Mouse (Mus musculus): ENCODE data around the gene Cobl. TPM values are rescaled to one million over a fixed set of nuclear protein-coding genes. Genes with fewer than 3 reads are reported as not detected.

Cobl gene
- polyA plus RNA-seq, 1 experiment from 2014 or later: 28.7 TPM

DNA sequence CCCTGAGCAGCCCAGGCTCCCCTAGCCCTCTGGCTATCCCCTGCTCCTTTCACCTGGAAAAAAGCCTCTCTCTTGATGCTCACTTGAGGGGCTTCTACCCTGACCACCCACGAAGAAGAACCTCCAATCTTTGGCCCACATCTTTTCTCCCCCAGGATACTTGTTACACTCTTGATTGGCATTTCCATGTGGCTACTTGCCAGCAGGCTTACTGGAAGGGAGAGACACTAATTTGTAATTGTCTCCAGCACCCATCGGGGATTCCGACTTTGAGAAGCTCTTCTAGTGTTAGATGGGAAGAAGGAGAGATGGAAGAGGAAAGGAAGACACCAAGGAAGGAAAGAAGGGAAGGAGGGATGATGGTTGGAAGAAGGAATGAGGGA, 232.0 kb downstream of the Cobl start:
- Histone ChIP-seq H3K27ac (no peak overlapping the region), H3K4me2 (no peak overlapping the region)
- 71% methylated on average over 3 of the region's 3 CpGs for WGBS

DNA sequence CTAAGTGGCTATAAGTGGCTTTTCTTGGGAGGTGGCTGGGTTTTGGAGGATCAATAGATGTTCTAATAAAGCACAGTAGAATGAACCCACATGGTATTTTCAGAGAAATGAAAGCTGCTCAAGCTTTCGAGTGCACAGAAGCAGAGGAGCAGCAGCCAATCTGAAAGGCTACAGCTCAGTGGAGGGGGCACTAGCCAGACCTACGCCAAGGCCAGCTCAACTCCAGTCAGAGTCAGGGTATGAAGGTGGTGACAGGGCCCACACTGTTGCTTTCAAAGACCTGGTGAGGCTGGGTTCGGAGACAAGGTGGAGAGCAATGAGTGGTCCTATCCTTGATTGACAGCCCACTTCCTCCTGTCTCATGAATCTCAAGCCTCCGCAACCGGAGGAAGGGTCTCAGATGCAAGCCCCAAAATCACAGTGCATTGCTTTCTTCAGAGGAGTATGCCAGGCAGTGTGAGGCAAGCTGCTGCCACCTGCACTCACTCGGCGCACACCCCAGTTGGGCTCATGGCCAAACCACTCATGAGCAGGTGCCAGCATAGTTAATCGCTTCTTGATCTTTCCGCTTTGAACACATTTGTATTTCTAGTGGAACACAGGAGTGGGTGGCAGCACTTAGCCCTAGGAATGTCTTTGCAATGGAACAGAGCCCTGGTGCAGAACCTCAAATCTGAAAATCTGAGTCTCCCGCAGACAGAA, 232.6 kb downstream of the Cobl start:
- Histone ChIP-seq H3K4me1 (0 out of 2 replicates have a peak, but pooled peaks cover 5% of the 10 kb centered on the region), H3K36me3 (no peaks in the 10 kb centered on the region), H3K9me3 (no peaks in the 10 kb centered on the region), H3K4me2 (no peak overlapping the region), H3K27ac (no peak overlapping the region), H3K4me3 (no peak overlapping the region), H3K27me3 (no peaks in the 10 kb centered on the region), H3K9ac (no peak overlapping the region)
- ATAC-seq (ENCODE audit: insufficient number of reproducible peaks, low FRiP score, low TSS enrichment, low read depth): no peak
- WGBS: 80% methylated on average over 10 of the region's 10 CpGs

More for the DNA sequence above, 232.0 kb downstream of the Cobl start:
- 0 out of 2 replicates have a peak, but pooled peaks cover 5% of the 10 kb centered on the region for H3K4me1 ChIP-seq
- no peaks in the 10 kb centered on the region for H3K9me3 ChIP-seq
- no peaks in the 10 kb centered on the region for H3K27me3 ChIP-seq
- no peak overlapping the region for H3K4me3 ChIP-seq
- H3K36me3 ChIP-seq: no peaks in the 10 kb centered on the region
- H3K9ac ChIP-seq: no peak overlapping the region
- no peak for ATAC-seq (ENCODE audit: insufficient number of reproducible peaks, low FRiP score, low TSS enrichment, low read depth)

DNA sequence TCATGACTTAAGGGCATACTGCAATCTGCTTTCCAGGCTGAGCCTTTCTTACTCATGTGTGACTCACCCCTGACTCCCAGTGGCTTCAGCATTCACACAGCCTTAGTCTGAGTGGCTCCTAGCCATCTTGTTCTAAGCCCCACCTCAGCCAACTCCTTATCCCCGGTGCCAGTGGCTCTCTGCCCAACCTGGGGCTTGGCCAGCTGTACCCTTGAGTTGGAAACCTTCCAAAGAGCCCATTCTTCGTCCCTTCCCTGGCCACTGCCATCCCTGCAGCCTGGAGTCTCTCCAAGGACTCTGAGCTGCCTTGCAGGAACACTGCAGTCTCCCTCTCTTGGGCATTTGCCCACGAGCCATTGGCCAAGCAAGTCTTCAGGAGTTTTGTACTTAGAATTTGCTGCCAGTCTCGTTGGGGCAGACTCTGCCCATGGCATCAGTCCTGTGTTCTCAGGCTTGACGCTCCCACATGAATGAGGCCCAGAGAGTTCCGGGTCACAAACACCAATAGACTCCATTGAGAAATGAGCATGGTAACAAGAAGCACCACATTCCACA, 233.2 kb downstream of the Cobl start:
- no peak overlapping the region for H3K4me3 ChIP-seq
- H3K9ac ChIP-seq: no peak overlapping the region
- no peaks in the 10 kb centered on the region for H3K27me3 ChIP-seq
- H3K9me3 ChIP-seq: no peaks in the 10 kb centered on the region
- ATAC-seq (ENCODE audit: insufficient number of reproducible peaks, low FRiP score, low TSS enrichment, low read depth): no peak
- 0 out of 2 replicates have a peak, but pooled peaks cover 5% of the 10 kb centered on the region for H3K4me1 ChIP-seq
- H3K4me2 ChIP-seq: no peak overlapping the region
- no peaks in the 10 kb centered on the region for H3K36me3 ChIP-seq
- no peak overlapping the region for H3K27ac ChIP-seq
- 64% methylated on average over 6 of the region's 6 CpGs for WGBS

DNA sequence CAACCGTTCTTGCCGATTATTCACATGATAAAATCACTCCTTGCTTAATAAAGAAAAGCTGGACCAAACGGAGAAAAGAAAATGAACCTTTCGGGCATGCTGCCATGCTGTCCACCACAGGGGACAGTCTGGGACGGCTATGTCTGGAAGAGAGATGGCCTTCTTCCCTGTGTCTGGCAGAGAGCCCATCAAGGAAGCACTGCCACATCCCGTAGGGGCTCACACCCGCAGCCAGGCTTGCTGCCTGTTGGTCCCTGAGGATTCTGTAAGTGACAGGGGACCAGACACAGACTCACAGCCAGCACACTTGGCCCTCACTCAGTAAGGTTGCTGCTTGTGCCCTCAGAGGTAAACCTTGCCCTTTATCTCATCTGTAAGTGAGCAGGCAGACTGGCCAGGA, 235.3 kb downstream of the Cobl start:
- Histone ChIP-seq H3K27ac (no peak overlapping the region), H3K4me3 (no peak overlapping the region), H3K4me1 (0 out of 2 replicates have a peak, but pooled peaks cover 5% of the 10 kb centered on the region), H3K4me2 (no peak overlapping the region), H3K9ac (no peak overlapping the region), H3K27me3 (no peaks in the 10 kb centered on the region), H3K36me3 (no peaks in the 10 kb centered on the region), H3K9me3 (no peaks in the 10 kb centered on the region)
- 63% methylated on average over 7 of the region's 7 CpGs for WGBS
- ATAC-seq (ENCODE audit: insufficient number of reproducible peaks, low FRiP score, low TSS enrichment, low read depth): no peak

DNA sequence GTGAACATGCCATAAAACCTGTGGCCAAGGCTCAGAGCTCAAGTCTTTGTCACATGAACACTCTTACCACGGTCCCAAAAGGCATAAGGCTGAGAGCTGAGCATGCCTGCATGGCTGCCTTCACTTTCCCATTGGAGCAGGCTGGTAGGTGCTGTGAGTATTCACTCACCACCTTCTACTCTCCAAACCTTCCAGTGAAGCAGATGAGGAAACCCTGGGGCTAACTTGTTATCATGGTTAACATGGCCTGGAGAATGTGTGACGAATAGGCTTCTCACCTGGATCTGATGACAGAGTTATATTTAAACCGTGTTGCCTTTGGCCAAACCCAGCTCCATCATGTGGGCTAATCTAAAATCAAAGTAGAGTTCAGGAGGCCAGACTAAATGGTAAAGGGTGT, 237.4 kb downstream of the Cobl start:
- Histone ChIP-seq H3K4me2 (no peak overlapping the region), H3K27ac (no peak overlapping the region), H3K9me3 (no peaks in the 10 kb centered on the region), H3K4me3 (no peak overlapping the region), H3K27me3 (no peaks in the 10 kb centered on the region), H3K9ac (no peak overlapping the region), H3K4me1 (0 out of 2 replicates have a peak, but pooled peaks cover 4% of the 10 kb centered on the region), H3K36me3 (no peaks in the 10 kb centered on the region)
- WGBS: 74% methylated on average over 3 of the region's 3 CpGs
- no peak for ATAC-seq (ENCODE audit: insufficient number of reproducible peaks, low FRiP score, low TSS enrichment, low read depth)

DNA sequence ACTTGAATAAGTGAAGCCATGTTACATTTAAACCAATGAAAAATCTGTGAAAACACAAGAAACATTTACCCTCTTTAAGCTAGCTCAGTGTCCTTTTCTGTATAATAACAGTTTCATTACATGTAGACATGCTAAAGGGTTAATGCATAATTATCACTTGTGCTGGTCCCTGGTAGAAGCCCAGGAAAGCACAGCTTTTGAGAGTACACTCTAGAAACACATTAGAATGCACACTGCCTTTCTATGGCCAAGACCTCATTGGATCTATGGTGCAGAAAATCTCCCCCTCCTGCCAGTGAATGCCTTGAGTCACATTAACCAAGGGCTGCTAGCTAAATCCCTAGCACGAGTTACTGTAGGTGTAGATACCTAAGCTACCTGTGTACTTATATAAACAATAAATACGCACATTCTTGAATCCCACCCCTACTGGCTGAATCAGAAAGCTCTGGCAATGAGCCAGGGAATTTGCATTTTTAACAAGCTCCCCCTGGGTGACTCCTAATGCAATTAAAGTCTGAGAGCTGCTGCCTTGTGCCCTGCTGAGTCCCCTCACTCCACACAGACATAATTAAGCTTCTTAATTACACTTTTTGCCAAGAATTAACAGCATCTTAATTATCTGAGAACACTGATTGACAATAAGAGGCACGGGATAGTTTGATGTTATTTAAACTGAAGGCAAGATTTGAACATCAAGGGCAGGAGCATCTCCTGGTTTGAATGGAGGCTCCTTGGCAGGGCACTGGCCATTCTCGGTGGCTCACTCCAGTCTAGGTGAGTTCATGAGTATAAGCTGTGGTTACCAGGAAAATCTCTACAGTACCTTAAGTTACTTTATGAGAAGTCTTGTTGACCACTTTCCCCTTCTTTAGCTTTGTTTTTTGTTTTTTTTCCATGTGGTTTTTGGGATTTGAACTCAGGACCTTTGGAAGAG, 244.9 kb downstream of the Cobl start:
- no peak for ATAC-seq (ENCODE audit: insufficient number of reproducible peaks, low FRiP score, low TSS enrichment, low read depth)
- Histone ChIP-seq H3K9ac (no peak overlapping the region), H3K4me3 (no peak overlapping the region), H3K4me2 (no peak overlapping the region), H3K27me3 (no peaks in the 10 kb centered on the region), H3K27ac (no peak overlapping the region), H3K9me3 (no peaks in the 10 kb centered on the region), H3K4me1 (no peaks in the 10 kb centered on the region), H3K36me3 (no peaks in the 10 kb centered on the region)
- WGBS: 50% methylated on average over 4 of the region's 4 CpGs

DNA sequence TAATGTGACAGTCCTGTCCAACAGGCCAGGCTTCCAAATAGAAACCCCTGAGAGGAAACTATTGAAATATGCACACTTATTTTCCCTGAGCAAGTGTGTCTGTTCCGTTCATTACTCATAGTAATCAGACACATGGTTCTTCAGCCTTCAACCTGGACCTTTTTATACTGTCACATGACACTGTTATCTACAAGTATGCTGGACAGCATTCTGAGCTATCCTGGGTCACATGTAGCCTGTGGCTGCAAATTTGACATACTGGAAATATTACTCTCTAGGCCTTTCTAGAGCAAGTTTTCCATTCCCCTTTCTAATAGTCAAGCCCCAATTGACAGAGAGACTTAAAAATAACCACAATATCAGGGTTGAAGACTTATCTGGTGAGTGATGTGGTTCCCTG, 247.9 kb downstream of the Cobl start:
- H3K4me3 ChIP-seq: no peak overlapping the region
- no peaks in the 10 kb centered on the region for H3K36me3 ChIP-seq
- H3K27me3 ChIP-seq: no peaks in the 10 kb centered on the region
- 79% methylated on average over 1 of the region's 1 CpGs for WGBS
- H3K4me2 ChIP-seq: no peak overlapping the region
- no peaks in the 10 kb centered on the region for H3K4me1 ChIP-seq
- H3K9ac ChIP-seq: no peak overlapping the region
- no peaks in the 10 kb centered on the region for H3K9me3 ChIP-seq
- ATAC-seq (ENCODE audit: insufficient number of reproducible peaks, low FRiP score, low TSS enrichment, low read depth): no peak
- H3K27ac ChIP-seq: no peak overlapping the region

DNA sequence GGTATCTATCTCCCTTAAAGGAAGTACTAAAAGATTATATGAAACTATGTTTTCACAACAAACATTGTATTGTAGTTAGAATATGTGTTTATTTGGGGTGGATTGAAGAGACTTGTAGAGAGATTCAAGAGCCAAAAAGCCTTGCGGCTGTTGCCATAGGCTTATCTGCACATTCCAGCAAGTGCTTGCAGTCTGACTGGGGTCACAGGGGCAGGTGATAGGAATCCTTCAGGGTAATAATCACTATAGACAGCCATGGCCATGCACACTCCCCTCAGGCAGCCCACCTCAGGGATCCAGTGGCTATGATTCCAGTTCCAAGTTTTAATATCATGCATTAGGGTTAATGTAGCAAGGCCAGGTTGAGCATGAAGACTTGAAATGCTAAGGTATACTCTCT, 249.2 kb downstream of the Cobl start:
- whole genome bisulfite sequencing: 86% methylated on average over 1 of the region's 1 CpGs
- no peak for ATAC-seq (ENCODE audit: insufficient number of reproducible peaks, low FRiP score, low TSS enrichment, low read depth)
- H3K9ac ChIP-seq: no peak overlapping the region

DNA sequence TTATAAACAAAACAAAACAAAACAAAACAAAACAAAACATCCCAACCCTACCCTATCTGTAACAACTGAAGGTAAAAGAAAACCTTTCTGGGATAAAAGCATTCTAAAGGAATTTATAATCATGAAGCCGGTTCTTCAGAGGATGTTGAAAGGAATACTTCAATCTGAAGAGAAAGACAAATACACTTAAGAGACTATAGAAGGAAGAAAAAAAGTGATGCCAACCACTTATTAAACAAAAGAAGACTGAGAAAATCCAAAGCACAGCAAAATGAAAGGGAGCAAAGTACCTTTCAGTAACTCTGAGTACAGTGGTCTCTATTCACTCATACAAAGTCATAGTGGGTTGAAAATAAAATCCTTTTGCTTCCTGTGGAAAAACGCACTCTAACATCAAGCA, 256.2 kb downstream of the Cobl start:
- Histone ChIP-seq H3K4me2 (no peak overlapping the region), H3K36me3 (no peaks in the 10 kb centered on the region), H3K4me3 (no peak overlapping the region), H3K9me3 (no peaks in the 10 kb centered on the region), H3K27ac (no peak overlapping the region), H3K4me1 (no peaks in the 10 kb centered on the region), H3K9ac (no peak overlapping the region), H3K27me3 (no peaks in the 10 kb centered on the region)
- WGBS: 73% methylated on average over 2 of the region's 2 CpGs
- ATAC-seq (ENCODE audit: insufficient number of reproducible peaks, low FRiP score, low TSS enrichment, low read depth): no peak

More for the DNA sequence above, 249.2 kb downstream of the Cobl start:
- Histone ChIP-seq H3K36me3 (no peaks in the 10 kb centered on the region), H3K4me3 (no peak overlapping the region), H3K4me2 (no peak overlapping the region), H3K27me3 (no peaks in the 10 kb centered on the region), H3K4me1 (no peaks in the 10 kb centered on the region), H3K9me3 (no peaks in the 10 kb centered on the region), H3K27ac (no peak overlapping the region)

DNA sequence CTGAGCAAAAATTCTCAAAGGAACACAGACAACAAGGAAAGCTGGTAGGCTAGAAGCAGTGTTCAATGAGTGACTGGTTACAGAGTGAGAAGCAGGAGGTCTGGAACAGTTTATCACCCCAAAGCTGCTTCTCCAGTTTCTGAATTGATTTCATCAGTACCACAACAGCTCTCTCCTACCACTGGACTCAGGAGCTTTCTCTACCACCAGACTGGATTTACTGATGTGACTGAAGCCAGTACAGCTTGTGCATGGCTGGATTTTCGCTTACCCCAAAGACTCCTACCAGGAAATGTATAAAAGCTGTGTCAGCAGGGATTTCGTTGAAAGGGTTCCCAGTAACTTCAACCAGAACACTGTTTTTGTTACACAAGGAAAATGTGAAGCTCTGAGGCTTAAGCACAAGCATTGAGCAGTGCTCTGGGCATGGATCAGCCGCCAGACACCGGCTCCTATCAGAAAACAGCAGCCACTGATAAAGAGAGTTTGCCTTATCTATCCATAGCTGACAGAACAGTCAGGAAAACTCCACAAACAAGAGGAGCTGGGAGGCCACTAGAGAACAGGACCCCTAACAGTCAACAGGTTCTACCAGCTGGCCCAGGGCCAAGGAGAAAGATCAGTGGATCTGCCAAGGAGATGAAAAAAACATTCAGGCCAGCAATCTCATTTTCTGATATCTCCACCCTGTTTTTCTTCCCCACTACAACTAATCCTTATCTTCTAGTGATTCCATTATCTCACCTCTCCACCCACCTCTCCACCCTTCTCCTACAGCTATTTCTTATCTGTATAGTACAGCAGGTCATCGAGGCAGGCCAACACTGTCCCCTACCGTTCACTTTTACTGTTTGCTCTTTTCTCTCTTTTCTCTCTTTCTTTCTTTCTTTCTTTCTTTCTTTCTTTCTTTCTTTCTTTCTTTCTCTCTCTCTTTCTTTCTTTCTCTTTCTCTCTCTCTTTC, 259.3 kb downstream of the Cobl start:
- no peak for ATAC-seq (ENCODE audit: insufficient number of reproducible peaks, low FRiP score, low TSS enrichment, low read depth)
- no peak overlapping the region for H3K4me2 ChIP-seq
- H3K27ac ChIP-seq: peak overlapping the region; percentile 47; the same call in 1 of the 2 replicates
- WGBS: 59% methylated on average over 6 of the region's 6 CpGs
- H3K4me1 ChIP-seq: no peaks in the 10 kb centered on the region
- no peaks in the 10 kb centered on the region for H3K36me3 ChIP-seq
- H3K9me3 ChIP-seq: no peaks in the 10 kb centered on the region
- no peak overlapping the region for H3K4me3 ChIP-seq
- H3K9ac ChIP-seq: no peak overlapping the region
- no peaks in the 10 kb centered on the region for H3K27me3 ChIP-seq

DNA sequence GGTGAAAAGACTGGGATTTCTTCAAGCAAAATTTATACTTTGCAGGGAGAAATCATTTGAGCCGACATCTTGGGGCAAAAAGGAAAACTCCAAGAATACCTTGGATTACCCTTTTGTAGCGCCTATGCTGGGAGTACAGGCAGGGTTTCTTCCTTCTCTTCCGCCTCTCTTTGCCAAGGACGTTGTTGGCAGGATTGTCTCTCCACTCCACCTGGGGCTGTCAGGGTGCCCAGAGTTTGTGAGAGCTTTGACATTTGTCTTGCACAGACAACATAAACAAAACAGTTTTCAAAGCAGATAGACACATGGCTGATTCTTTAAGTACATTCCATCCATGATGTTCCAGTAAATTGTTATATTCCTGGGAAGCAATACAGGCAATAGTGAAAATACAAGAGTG, 265.3 kb downstream of the Cobl start:
- no peak overlapping the region for H3K4me3 ChIP-seq
- H3K9me3 ChIP-seq: no peaks in the 10 kb centered on the region
- 77% methylated on average over 4 of the region's 4 CpGs for WGBS

More for the DNA sequence above, 265.3 kb downstream of the Cobl start:
- H3K4me1 ChIP-seq: no peaks in the 10 kb centered on the region
- ATAC-seq (ENCODE audit: insufficient number of reproducible peaks, low FRiP score, low TSS enrichment, low read depth): no peak
- H3K36me3 ChIP-seq: no peaks in the 10 kb centered on the region
- H3K27me3 ChIP-seq: no peaks in the 10 kb centered on the region
- H3K4me2 ChIP-seq: no peak overlapping the region
- H3K9ac ChIP-seq: no peak overlapping the region
- no peak overlapping the region for H3K27ac ChIP-seq
